Mouse (Mus musculus): ENCODE results near the gene T2.

DNA sequence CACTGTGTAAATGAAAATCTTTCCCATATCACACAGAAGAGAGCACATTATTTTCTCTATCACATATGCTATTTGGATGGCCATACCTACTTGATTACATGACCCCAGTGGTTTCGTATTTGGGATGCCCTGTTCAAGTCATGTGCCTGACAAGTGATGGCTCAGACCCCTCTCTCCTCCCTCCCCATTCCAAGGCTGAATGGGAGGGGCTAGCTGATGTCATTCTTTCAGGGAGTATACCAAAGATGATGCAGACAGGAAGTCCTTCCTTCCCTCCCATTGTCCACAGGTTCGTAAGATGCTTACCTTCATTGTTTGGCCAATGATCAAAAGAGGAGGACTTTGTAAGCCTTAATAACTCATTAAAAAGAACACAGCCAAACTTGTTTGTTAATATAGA lies 13.4 kb downstream of the T2 start:
- TF ChIP-seq GATA1 (IDR thresholded peaks at IDR 0.05; ENCODE audit: borderline replicate concordance, low read length) (no peak), FLI1 (IDR thresholded peaks at IDR 0.05; ENCODE audit: low read length) (no peak)

All from megakaryocyte, embryonic 14.5 days (primary cell).